Mouse (Mus musculus) CH12.LX (cell line): ENCODE results near the gene Gtf2h5. TPM values are rescaled to one million over a fixed set of nuclear protein-coding genes. Genes with fewer than 3 reads are reported as not detected.

ENCODE experiments used
- DNase-seq: peaks from one replicate; pipeline ENCODE4 v3.0.0-alpha.2; 2013; ENCODE audit errors: extremely low read depth
- H3K27ac ChIP-seq: 2 replicates; pipeline ENCODE4 v1.5.1; 2012; ENCODE audit warnings: low read depth, mild to moderate bottlenecking, control low read depth, moderate library complexity; ENCODE audit not compliant: insufficient read depth
- H3K27me3 ChIP-seq: replicated peaks from 2 replicates; pipeline ENCODE3; 2012; ENCODE audit warnings: inconsistent platforms
- H3K36me3 ChIP-seq, 2 experiments: replicated peaks in 1 of 2; 2 replicates each; pipeline versions ENCODE3 to v1.6.1; 2012; ENCODE audit warnings: inconsistent platforms in 1 of 2, low read length in 1 of 2, mild to moderate bottlenecking in 1 of 2, mixed read lengths in 1 of 2, moderate library complexity in 1 of 2; ENCODE audit not compliant: control insufficient read depth in 1 of 2, insufficient read depth in 1 of 2
- H3K4me1 ChIP-seq, 2 experiments: 2 replicates each; pipeline ENCODE4 v1.6.1; 2012; ENCODE audit warnings: inconsistent platforms in 1 of 2, moderate library complexity in 1 of 2; ENCODE audit not compliant: insufficient read depth in 2 of 2, control insufficient read depth in 1 of 2
- H3K4me2 ChIP-seq: 2 replicates; pipeline ENCODE4 v1.6.1; 2012; ENCODE audit warnings: low read depth, mild to moderate bottlenecking, control low read depth; ENCODE audit not compliant: poor library complexity, insufficient read depth, severe bottlenecking
- H3K4me3 ChIP-seq, 3 experiments: fragments of 150-350 bp in 1 of 3; sonication (generic) in 1 of 3; replicated peaks in 1 of 3; 2 replicates each; pipeline versions ENCODE3 to v1.5.1; 2011 to 2012; ENCODE audit warnings: low read depth in 2 of 3, low read length in 2 of 3, mild to moderate bottlenecking in 2 of 3, moderate library complexity in 2 of 3, control low read depth in 1 of 3, improper control_type of control experiment in 1 of 3, inconsistent platforms in 1 of 3, mixed read lengths in 1 of 3; ENCODE audit not compliant: poor library complexity in 1 of 3
- H3K79me2 ChIP-seq: replicated peaks from 2 replicates; pipeline ENCODE4 v1.6.1; 2012; ENCODE audit warnings: mild to moderate bottlenecking, moderate library complexity; ENCODE audit not compliant: control insufficient read depth, poor library complexity, insufficient read depth, severe bottlenecking; ENCODE audit errors: extremely low read depth
- H3K9ac ChIP-seq: 2 replicates; pipeline ENCODE4 v1.6.1; 2012; ENCODE audit warnings: low read depth, mild to moderate bottlenecking, control low read depth, moderate library complexity; ENCODE audit not compliant: insufficient read depth
- H3K9me3 ChIP-seq: replicated peaks from 2 replicates; pipeline ENCODE3; 2012; ENCODE audit warnings: low read length, inconsistent platforms, mixed read lengths
- BHLHE40 ChIP-seq: IDR thresholded peaks from 2 replicates; pipeline ENCODE4 v1.6.1; 2011; ENCODE audit warnings: mild to moderate bottlenecking, low read depth, low read length, improper control_type of control experiment
- CHD2 ChIP-seq: IDR thresholded peaks from 2 replicates; pipeline ENCODE4 v1.6.1; 2011; ENCODE audit warnings: low read length, improper control_type of control experiment
- CTCF ChIP-seq, 2 experiments: IDR thresholded peaks in 1 of 2; conservative IDR thresholded peaks in 1 of 2; 2 replicates each; pipeline ENCODE4 v1.5.1; 2011 to 2012; ENCODE audit warnings: low read depth in 2 of 2, low read length in 2 of 2, improper control_type of control experiment in 1 of 2, inconsistent platforms in 1 of 2, mild to moderate bottlenecking in 1 of 2, moderate library complexity in 1 of 2
- ELF1 ChIP-seq: IDR thresholded peaks from 2 replicates; pipeline ENCODE4 v1.6.1; 2014; ENCODE audit warnings: low read depth, mild to moderate bottlenecking, inconsistent platforms, low read length, improper control_type of control experiment
- EP300 ChIP-seq: IDR thresholded peaks from 2 replicates; pipeline ENCODE4 v1.6.1; 2011; ENCODE audit warnings: low read length, improper control_type of control experiment
- ETS1 ChIP-seq: conservative IDR thresholded peaks from 2 replicates; pipeline ENCODE4 v1.6.1; 2012; ENCODE audit warnings: low read depth, mild to moderate bottlenecking, inconsistent platforms, low read length, improper control_type of control experiment, moderate library complexity
- GABPA ChIP-seq: IDR thresholded peaks from 2 replicates; pipeline ENCODE4 v1.6.1; 2012; ENCODE audit warnings: low read depth, low read length, improper control_type of control experiment, inconsistent platforms; ENCODE audit not compliant: insufficient replicate concordance
- HCFC1 ChIP-seq: IDR thresholded peaks from 2 replicates; pipeline ENCODE4 v1.6.1; 2012; ENCODE audit warnings: low read depth, mild to moderate bottlenecking, inconsistent platforms, low read length, improper control_type of control experiment
- IRF4 ChIP-seq: IDR thresholded peaks from 2 replicates; pipeline ENCODE4 v1.6.1; 2014; ENCODE audit warnings: low read depth, mild to moderate bottlenecking, inconsistent platforms, low read length, improper control_type of control experiment
- KAT2A ChIP-seq: IDR thresholded peaks from 2 replicates; pipeline ENCODE4 v1.6.1; 2012; ENCODE audit warnings: low read length, improper control_type of control experiment, inconsistent platforms; ENCODE audit not compliant: insufficient replicate concordance
- MAX ChIP-seq: IDR thresholded peaks from 2 replicates; pipeline ENCODE4 v1.6.1; 2011; ENCODE audit warnings: low read length, improper control_type of control experiment
- MAZ ChIP-seq: IDR thresholded peaks from 2 replicates; pipeline ENCODE4 v1.6.1; 2012; ENCODE audit warnings: low read depth, mild to moderate bottlenecking, inconsistent platforms, low read length, improper control_type of control experiment, moderate library complexity
- MXI1 ChIP-seq: IDR thresholded peaks from 2 replicates; pipeline ENCODE4 v1.6.1; 2011; ENCODE audit warnings: mild to moderate bottlenecking, low read depth, low read length, improper control_type of control experiment
- MYC ChIP-seq: IDR thresholded peaks from 2 replicates; pipeline ENCODE4 v1.6.1; 2011; ENCODE audit warnings: low read depth, mild to moderate bottlenecking, improper control_type of control experiment, low read length
- NELFE ChIP-seq: IDR thresholded peaks from 2 replicates; pipeline ENCODE4 v1.6.1; 2011; ENCODE audit warnings: low read depth, low read length, improper control_type of control experiment
- NRF1 ChIP-seq: IDR thresholded peaks from 2 replicates; pipeline ENCODE4 v1.6.1; 2014; ENCODE audit warnings: low read depth, mild to moderate bottlenecking, inconsistent platforms, low read length, improper control_type of control experiment, moderate library complexity
- PAX5 ChIP-seq: IDR thresholded peaks from 2 replicates; pipeline ENCODE4 v1.6.1; 2012; ENCODE audit warnings: low read length, inconsistent platforms, mixed read lengths
- RAD21 ChIP-seq: IDR thresholded peaks from 2 replicates; pipeline ENCODE4 v1.6.1; 2011; ENCODE audit warnings: low read depth, mild to moderate bottlenecking, low read length, improper control_type of control experiment, moderate library complexity
- RCOR1 ChIP-seq: conservative IDR thresholded peaks from 2 replicates; pipeline ENCODE4 v1.6.1; 2012; ENCODE audit warnings: low read depth, mild to moderate bottlenecking, inconsistent platforms, low read length, improper control_type of control experiment
- SIN3A ChIP-seq: IDR thresholded peaks from 2 replicates; pipeline ENCODE4 v1.6.1; 2012; ENCODE audit warnings: low read length, improper control_type of control experiment, inconsistent platforms
- SMC3 ChIP-seq: IDR thresholded peaks from 2 replicates; pipeline ENCODE4 v1.6.1; 2011; ENCODE audit warnings: low read depth, low read length, improper control_type of control experiment
- TBP ChIP-seq: conservative IDR thresholded peaks from 2 replicates; pipeline ENCODE4 v1.6.1; 2011; ENCODE audit warnings: low read depth, low read length, improper control_type of control experiment
- TCF12 ChIP-seq: IDR thresholded peaks from 2 replicates; pipeline ENCODE4 v1.6.1; 2014; ENCODE audit warnings: low read depth, mild to moderate bottlenecking, inconsistent platforms, low read length, improper control_type of control experiment
- UBTF ChIP-seq: IDR thresholded peaks from 2 replicates; pipeline ENCODE4 v1.6.1; 2012; ENCODE audit warnings: low read depth, mild to moderate bottlenecking, inconsistent platforms, low read length, improper control_type of control experiment, moderate library complexity
- USF1 ChIP-seq: IDR thresholded peaks from 2 replicates; pipeline ENCODE4 v1.6.1; 2014; ENCODE audit warnings: low read depth, mild to moderate bottlenecking, inconsistent platforms, low read length, improper control_type of control experiment
- USF2 ChIP-seq: conservative IDR thresholded peaks from 2 replicates; pipeline ENCODE4 v1.6.1; 2011; ENCODE audit warnings: low read depth, low read length, improper control_type of control experiment
- ZC3H11A ChIP-seq: IDR thresholded peaks from 2 replicates; pipeline ENCODE4 v1.6.1; 2012; ENCODE audit warnings: low read depth, mild to moderate bottlenecking, inconsistent platforms, low read length, improper control_type of control experiment
- ZKSCAN1 ChIP-seq: IDR thresholded peaks from 2 replicates; pipeline ENCODE4 v1.6.1; 2012; ENCODE audit warnings: low read depth, inconsistent platforms, low read length, improper control_type of control experiment, borderline replicate concordance
- ZMIZ1 ChIP-seq: IDR thresholded peaks from 2 replicates; pipeline ENCODE4 v1.6.1; 2012; ENCODE audit warnings: low read depth, mild to moderate bottlenecking, inconsistent platforms, low read length, improper control_type of control experiment
- ZNF384 ChIP-seq: IDR thresholded peaks from 2 replicates; pipeline ENCODE4 v1.6.1; 2012; ENCODE audit warnings: low read depth, low read length, improper control_type of control experiment, inconsistent platforms
- dilution Hi-C: fragments of 300-500 bp; cut with MboI; formaldehyde crosslinking; loops from 2 replicates; pipeline ENCODE4 v1.14.3; 2020; ENCODE audit warnings: low sequenced_read_pairs; ENCODE audit not compliant: extremely low pct_unique_long_range_greater_than_20kb, extremely low pct_ligation_motif_present
- in situ Hi-C: fragments of 300-500 bp; cut with MboI; formaldehyde crosslinking; loops from 3 replicates; pipeline ENCODE4 v1.14.3; 2019; ENCODE audit warnings: low sequenced_read_pairs, low pct_ligation_motif_present, low pct_unique_long_range_greater_than_20kb, mixed read lengths
- polyA plus RNA-seq: library from polyadenylated mRNA; unstranded; fragments of >175 nt; gene quantifications from 2 replicates; pipeline ENCODE4 v1.2.1, GENCODE M21; 2012; ENCODE audit warnings: low read depth; ENCODE audit not compliant: insufficient read length
- total RNA-seq, 2 experiments: library from RNA; depleted of rRNA; stranded (reverse); fragments of 300-350 nt in 1 of 2; fragments of >200 nt in 1 of 2; gene quantifications; 2 replicates each; pipeline ENCODE4 v1.2.3; 2012 to 2014

Gene Gtf2h5
- total and polyA plus RNA-seq, 3 experiments = 62.2 to 116 (median 97.8) TPM

GRCm38 (mm10) chr17:6103566-6103965 lies 24.0 kb downstream of the Gtf2h5 start:
- H3K36me3 ChIP-seq = peaks cover 0 to 1% of the 10 kb centered on the region in 2 experiments
- dilution Hi-C loops = no loop called here
- no peak overlapping the region for H3K9ac ChIP-seq
- H3K4me3 ChIP-seq = no peak overlapping the region
- H3K9me3 ChIP-seq = no peaks in the 10 kb centered on the region
- H3K79me2 ChIP-seq = no peaks in the 10 kb centered on the region
- H3K27me3 ChIP-seq = peaks cover 2% of the 10 kb centered on the region
- no peak for DNase-seq
- no peak overlapping the region for H3K4me2 ChIP-seq
- in situ Hi-C loops = no loop called here
- H3K4me1 ChIP-seq = peaks cover 2 to 13% of the 10 kb centered on the region in 2 experiments; a peak in 2 of 4 replicates
- TF ChIP-seq ZNF384 = no peak
- TF ChIP-seq IRF4 = no peak
- no peak for TF ChIP-seq ELF1
- TF ChIP-seq SIN3A = no peak
- no peak for TF ChIP-seq ETS1
- no peak for TF ChIP-seq NELFE
- no peak for TF ChIP-seq CHD2
- no peak for TF ChIP-seq PAX5
- no peak for TF ChIP-seq HCFC1
- no peak for TF ChIP-seq MAZ
- TF ChIP-seq RCOR1 = no peak
- no peak for TF ChIP-seq RAD21
- TF ChIP-seq NRF1 = no peak
- no peak for TF ChIP-seq SMC3
- H3K27ac ChIP-seq = no peak overlapping the region

DNA sequence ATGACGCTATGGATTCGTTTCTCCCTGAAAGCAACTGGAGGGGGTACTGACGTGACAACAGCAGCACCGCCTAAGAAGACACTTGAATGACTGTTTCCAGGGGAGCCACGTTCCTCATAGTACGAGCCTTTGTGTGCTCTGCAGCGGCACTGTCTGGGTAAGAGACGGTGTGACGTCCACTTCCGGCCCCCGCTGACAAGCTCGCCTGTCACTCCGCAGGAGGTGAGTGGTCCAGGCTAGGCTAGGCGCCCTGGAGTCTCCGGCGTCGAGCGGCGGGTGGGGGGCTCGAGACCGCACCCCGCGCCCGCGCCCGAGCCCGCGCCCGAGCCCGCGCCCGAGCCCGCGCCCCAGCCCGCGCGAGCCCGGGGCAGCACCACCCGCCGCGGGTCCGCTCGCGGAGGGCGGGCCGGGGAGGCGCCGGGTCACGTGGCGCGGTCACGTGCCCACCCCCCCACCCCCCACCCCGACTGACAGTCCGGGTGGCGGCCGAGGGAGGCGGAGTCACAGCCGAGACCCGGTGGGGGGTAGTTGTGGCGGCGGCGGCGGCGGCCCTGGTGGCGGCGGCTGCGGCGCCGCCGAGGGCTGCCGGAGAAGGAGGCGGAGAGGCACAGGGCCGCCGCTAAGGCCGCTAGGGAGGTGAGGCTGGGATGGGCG lies 26.9 kb downstream of the Gtf2h5 start, which contains the start of gene Tulp4:
Tulp4 (plus strand) TSS at position 77 of the 654 bp plus-strand sequence.
- Histone ChIP-seq H3K4me2 (peak within 1 kb of the TSS; percentile 84), H3K9me3 (no peaks in the 10 kb centered on the region), H3K27ac (peak within 1 kb of the TSS; percentile 51; the same call in 1 of the 2 replicates), H3K36me3 (peaks cover 0 to 15% of the 10 kb centered on the region in 2 experiments), H3K27me3 (peaks cover 2% of the 10 kb centered on the region), H3K79me2 (no peaks in the 10 kb centered on the region), H3K4me3 (peak within 1 kb of the TSS; percentile 64 to 85 (median 75)), H3K9ac (peak within 1 kb of the TSS; percentile 87), H3K4me1 (peaks cover 2 to 20% of the 10 kb centered on the region in 2 experiments; a peak in 2 of 4 replicates)
- dilution Hi-C loops (no loop called here), in situ Hi-C loops (no loop called here)
- peak; percentile 82 for DNase-seq
- TF ChIP-seq NELFE (peak; percentile 63), EP300 (no peak), HCFC1 (no peak), ZNF384 (no peak), MYC (no peak), KAT2A (no peak), MXI1 (no peak; the same call in 1 of the 2 replicates), IRF4 (no peak), ZKSCAN1 (no peak), CHD2 (no peak), BHLHE40 (peak; percentile 63), MAX (0 out of 2 replicates have a peak, but pooled peaks have one; percentile 65), UBTF (peak; percentile 73; the same call in 1 of the 2 replicates), RCOR1 (no peak), TCF12 (peak; percentile 37; the same call in 1 of the 2 replicates), SIN3A (peak; percentile 73), GABPA (no peak), USF1 (peak; percentile 86), RAD21 (no peak), CTCF (conservative IDR thresholded peaks at IDR 0.05 in 1 of 2, IDR thresholded peaks at IDR 0.05 in 1 of 2; ENCODE audit: low read depth in 2 of 2, low read length in 2 of 2) (no peak), ZC3H11A (no peak), ZMIZ1 (no peak), TBP (0 out of 2 replicates have a peak, but pooled peaks have one; percentile 40), PAX5 (no peak), ELF1 (peak; percentile 67), USF2 (no peak; the same call in 1 of the 2 replicates)
